Mouse (Mus musculus) bone marrow, adult 2 months (tissue): ENCODE measurements around the gene Hes5.

Experiments used
- CTCF ChIP-seq: fragments of 200-500 bp; IDR thresholded peaks from 2 replicates; pipeline ENCODE4 v1.5.1; 2011; ENCODE audit warnings: low read length, control low read depth; ENCODE audit not compliant: control insufficient read depth, insufficient read depth
- POLR2A ChIP-seq: fragments of 200-500 bp; IDR thresholded peaks from 2 replicates; pipeline ENCODE4 v1.6.1; 2011; ENCODE audit warnings: low read depth, mild to moderate bottlenecking, control low read depth, low read length, borderline replicate concordance; ENCODE audit not compliant: control insufficient read depth

DNA sequence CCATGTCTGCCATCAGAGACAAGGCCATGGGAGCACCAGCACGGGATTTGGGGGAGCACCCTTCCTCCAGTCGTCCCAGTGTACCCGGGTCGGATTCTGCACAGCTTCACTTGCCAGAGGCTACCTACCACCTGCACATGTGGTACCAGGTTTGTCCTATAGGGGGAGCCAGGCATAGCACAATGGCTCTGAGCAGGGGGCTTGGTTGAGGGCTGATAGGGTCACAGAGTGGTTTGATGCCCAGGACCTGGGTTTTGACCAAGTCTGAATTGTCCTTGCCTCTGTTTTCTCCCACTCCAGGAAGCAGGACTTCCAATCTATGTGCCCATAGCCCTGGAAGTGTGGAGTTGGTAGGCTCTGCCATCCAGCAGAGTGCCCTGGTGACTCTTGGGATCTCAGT, 35.3 kb upstream of the Hes5 start:
- peak; percentile 72 for TF ChIP-seq CTCF
- TF ChIP-seq POLR2A, result no peak
